Mouse (Mus musculus): ENCODE measurements around the gene Prkci.

Prkci gene

GRCm38 (mm10) chr3:30994859-30995258, 688 bp upstream of the Prkci start:
- DNase-seq (ENCODE audit: low spot score) = no peak

- peak; percentile 25 for DNase-seq (ENCODE audit: low spot score)
These were observed 546 bp downstream of the Prkci start for GRCm38 (mm10) chr3:30995899-30996687.

GRCm38 (mm10) chr3:30996688-30997014, 1.1 kb downstream of the Prkci start:
- no peak for DNase-seq (ENCODE audit: low spot score)

- no peak for DNase-seq (ENCODE audit: low spot score)
These were observed 4.0 kb downstream of the Prkci start for GRCm38 (mm10) chr3:30999401-31000017.

GRCm38 (mm10) chr3:31000018-31000407, 4.5 kb downstream of the Prkci start:
- peak; percentile 5 for DNase-seq (ENCODE audit: low spot score)

GRCm38 (mm10) chr3:31001048-31001676, 5.6 kb downstream of the Prkci start:
- DNase-seq (ENCODE audit: low spot score) = no peak

GRCm38 (mm10) chr3:31004320-31005209, 9.0 kb downstream of the Prkci start:
- DNase-seq (ENCODE audit: low spot score) = no peak

- no peak for DNase-seq (ENCODE audit: low spot score)
These were observed 18.8 kb downstream of the Prkci start for GRCm38 (mm10) chr3:31014374-31014773.

- DNase-seq (ENCODE audit: low spot score) = no peak
These were observed 20.3 kb downstream of the Prkci start for GRCm38 (mm10) chr3:31015682-31016443.

- no peak for DNase-seq (ENCODE audit: low spot score)
These were observed 21.1 kb downstream of the Prkci start for GRCm38 (mm10) chr3:31016594-31017196.

- DNase-seq (ENCODE audit: low spot score) = no peak
These were observed 22.1 kb downstream of the Prkci start for GRCm38 (mm10) chr3:31017652-31018051.

GRCm38 (mm10) chr3:31019287-31019686, 23.7 kb downstream of the Prkci start:
- no peak for DNase-seq (ENCODE audit: low spot score)

GRCm38 (mm10) chr3:31019793-31020447, 24.4 kb downstream of the Prkci start:
- DNase-seq (ENCODE audit: low spot score) = no peak

GRCm38 (mm10) chr3:31020656-31021055, 25.1 kb downstream of the Prkci start:
- DNase-seq (ENCODE audit: low spot score) = no peak

- DNase-seq (ENCODE audit: low spot score) = no peak
These were observed 27.4 kb downstream of the Prkci start for GRCm38 (mm10) chr3:31022895-31023436.

GRCm38 (mm10) chr3:31027718-31028117, 32.2 kb downstream of the Prkci start:
- DNase-seq (ENCODE audit: low spot score) = no peak

GRCm38 (mm10) chr3:31031621-31032020, 36.1 kb downstream of the Prkci start:
- DNase-seq (ENCODE audit: low spot score) = no peak

GRCm38 (mm10) chr3:31033644-31034043, 38.1 kb downstream of the Prkci start:
- no peak for DNase-seq (ENCODE audit: low spot score)

GRCm38 (mm10) chr3:31037851-31038250, 42.3 kb downstream of the Prkci start:
- DNase-seq (ENCODE audit: low spot score) = no peak

- no peak for DNase-seq (ENCODE audit: low spot score)
These were observed 43.1 kb downstream of the Prkci start for GRCm38 (mm10) chr3:31038689-31039088.
